Mouse (Mus musculus): ENCODE measurements at regions not wholly inside any gene's neighbourhood (a gene's known extent, or its start where the extent isn't known, plus 50 kb on each side); places are given as distances from the start of the nearest gene placed in this dataset.

DNA sequence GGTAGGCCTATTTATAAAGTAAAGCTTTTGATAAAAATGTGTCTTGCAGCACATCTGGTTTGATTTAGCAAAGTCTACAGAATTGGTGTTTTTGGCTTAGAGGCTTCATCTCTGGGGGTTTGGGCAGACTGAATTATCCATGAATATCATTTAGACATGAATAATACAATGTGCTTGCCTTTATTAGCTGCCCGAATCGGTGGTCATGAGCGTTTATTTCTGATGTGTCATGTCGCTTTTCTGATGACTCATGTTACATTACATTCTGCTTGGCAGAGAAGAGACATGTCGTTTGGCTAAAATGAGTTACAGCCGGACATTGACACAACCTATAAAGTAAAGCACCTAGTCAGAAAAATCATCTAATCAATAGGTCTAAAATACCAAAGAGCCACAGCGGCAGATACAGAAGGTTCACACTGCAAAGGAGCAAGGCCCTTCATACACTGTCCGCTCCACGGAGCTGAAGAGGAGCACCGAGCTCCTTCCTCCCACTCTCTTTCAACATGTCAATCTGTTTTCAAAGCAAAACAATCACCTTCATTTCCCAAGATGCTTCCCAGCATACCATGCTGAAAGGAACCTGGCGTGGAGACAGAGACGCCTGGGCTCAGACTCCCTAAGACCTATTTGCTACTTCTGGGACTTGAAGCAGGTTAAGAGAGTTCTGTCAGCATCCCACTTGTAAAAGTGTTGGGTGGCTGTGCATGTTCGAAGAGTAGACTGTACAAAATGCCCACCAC lies 120.5 kb upstream of the Esrrg start:
- TF ChIP-seq CTCF (IDR thresholded peaks at IDR 0.05; ENCODE audit: control insufficient read depth, insufficient read depth, insufficient replicate concordance, low read depth, low read length) (no peak), POLR2A (IDR thresholded peaks at IDR 0.05; ENCODE audit: control insufficient read depth, low read depth, low read length) (no peak)

Data from testis, adult 2 months (tissue).